Mouse (Mus musculus): Measurements from ENCODE around the gene Tlr5. TPM values are rescaled to one million over a fixed set of nuclear protein-coding genes. Genes with fewer than 3 reads are reported as not detected.

Gene Tlr5
- total and polyA plus RNA-seq, 3 experiments, result not detected

DNA sequence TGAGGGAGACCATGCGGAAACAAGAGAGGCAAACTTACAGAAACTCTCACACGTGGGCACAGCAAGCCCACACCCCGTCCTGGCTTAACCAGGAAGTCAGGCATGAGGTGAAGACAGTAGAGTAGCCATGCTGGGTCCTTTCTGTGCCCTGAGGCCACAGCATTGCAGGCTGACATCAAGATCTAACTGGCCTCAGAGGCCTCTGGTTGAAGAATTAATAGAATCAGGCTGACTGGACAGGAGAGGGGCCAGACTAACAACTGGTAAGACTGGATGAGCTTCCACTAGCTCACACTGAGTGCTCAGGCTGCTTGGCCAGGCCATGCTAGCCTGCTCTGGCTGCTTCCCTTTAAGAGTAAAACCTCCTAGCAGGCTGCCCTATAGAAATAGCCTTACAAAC is 45.5 kb upstream of the Tlr5 start:
- TF ChIP-seq CHD1 (IDR thresholded peaks at IDR 0.05; ENCODE audit: low read depth, low read length) (no peak), EP300 (IDR thresholded peaks at IDR 0.05; ENCODE audit: low read depth in 1 of 2, low read length in 2 of 2) (no peak), RCOR1 (IDR thresholded peaks at IDR 0.05; ENCODE audit: low read depth, low read length) (no peak), MAFK (IDR thresholded peaks at IDR 0.05; ENCODE audit: borderline replicate concordance, low read depth, low read length) (no peak), MYC (IDR thresholded peaks at IDR 0.05; ENCODE audit: low read depth, low read length) (no peak), GATA1 (IDR thresholded peaks at IDR 0.05; ENCODE audit: low read depth, low read length) (no peak), NELFE (IDR thresholded peaks at IDR 0.05; ENCODE audit: low read depth, low read length) (no peak), POLR2A (IDR thresholded peaks at IDR 0.05; ENCODE audit: control insufficient read depth in 1 of 2, insufficient read depth in 1 of 2, low read depth in 1 of 2, low read length in 2 of 2, poor library complexity in 1 of 2) (no peak), ETS1 (IDR thresholded peaks at IDR 0.05; ENCODE audit: low read depth, low read length) (no peak), JUND (IDR thresholded peaks at IDR 0.05; ENCODE audit: low read depth, low read length) (no peak)
- Histone ChIP-seq H3K27me3 (ENCODE audit: control insufficient read depth in 1 of 2, insufficient read depth in 2 of 2, low read length in 2 of 2) (no peaks in the 10 kb centered on the region), H3K4me1 (ENCODE audit: control insufficient read depth in 1 of 2, insufficient read depth in 2 of 2, low read length in 2 of 2) (peaks cover 0 to 7% of the 10 kb centered on the region in 2 experiments; a peak in 2 of 4 replicates), H3K36me3 (ENCODE audit: control insufficient read depth in 1 of 2, insufficient read depth in 2 of 2, low read length in 2 of 2) (peaks cover 0 to 4% of the 10 kb centered on the region in 2 experiments; a peak in 2 of 4 replicates), H3K27ac (ENCODE audit: control insufficient read depth, low read depth, low read length) (no peak overlapping the region), H3K79me2 (ENCODE audit: control insufficient read depth, insufficient read depth, low read length, poor library complexity) (no peaks in the 10 kb centered on the region), H3K9me3 (replicated peaks; ENCODE audit: insufficient read depth, low read length) (no peaks in the 10 kb centered on the region), H3K9ac (ENCODE audit: control insufficient read depth, low read depth, low read length, poor library complexity, severe bottlenecking) (no peak overlapping the region; the same call in 1 of the 2 replicates), H3K4me3 (ENCODE audit: control insufficient read depth in 1 of 2, insufficient read depth in 1 of 2, low read depth in 2 of 2, low read length in 2 of 2) (no peak overlapping the region)
- no peak for DNase-seq (ENCODE audit: low read depth, low spot score)

DNA sequence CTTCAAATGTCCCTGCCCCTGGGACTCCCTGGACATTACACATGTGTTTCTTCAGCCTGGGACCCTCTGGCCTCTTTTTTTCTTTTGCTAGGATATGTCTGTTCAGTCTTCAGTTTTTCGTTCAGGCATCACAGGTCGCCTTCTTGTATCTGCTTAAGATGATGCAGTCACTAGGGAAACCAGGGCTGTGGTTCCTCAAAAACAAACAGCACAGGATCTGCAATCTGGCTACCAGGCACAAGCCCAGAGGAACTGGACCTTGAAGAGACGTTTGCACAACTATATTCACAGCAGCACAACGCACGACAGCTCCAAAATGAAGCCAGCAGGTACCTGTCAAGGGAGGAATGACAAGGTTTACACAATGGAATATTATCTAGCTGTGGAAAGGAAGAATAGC is 45.0 kb upstream of the Tlr5 start:
- no peak for TF ChIP-seq ZNF384 (IDR thresholded peaks at IDR 0.05; ENCODE audit: low read depth, low read length)
- TF ChIP-seq NRF1 (IDR thresholded peaks at IDR 0.05; ENCODE audit: insufficient read depth, low read depth, low read length, poor library complexity, severe bottlenecking), result no peak
- no peak for TF ChIP-seq ZKSCAN1 (IDR thresholded peaks at IDR 0.05; ENCODE audit: low read depth, low read length)
- TF ChIP-seq USF2 (IDR thresholded peaks at IDR 0.05; ENCODE audit: borderline replicate concordance in 1 of 2, insufficient read depth in 1 of 2, low read depth in 1 of 2, low read length in 2 of 2), result no peak
- TF ChIP-seq EP300 (IDR thresholded peaks at IDR 0.05; ENCODE audit: low read depth in 1 of 2, low read length in 2 of 2), result no peak
- TF ChIP-seq ZMIZ1 (IDR thresholded peaks at IDR 0.05; ENCODE audit: low read depth, low read length), result no peak
- no peak for TF ChIP-seq MXI1 (IDR thresholded peaks at IDR 0.05; ENCODE audit: low read depth, low read length)
- TF ChIP-seq MYC (IDR thresholded peaks at IDR 0.05; ENCODE audit: low read depth, low read length), result no peak
- no peak for TF ChIP-seq POLR2AphosphoS2 (IDR thresholded peaks at IDR 0.05; ENCODE audit: low read length)
- no peak for TF ChIP-seq HCFC1 (IDR thresholded peaks at IDR 0.05; ENCODE audit: low read depth, low read length)
- no peak for TF ChIP-seq ETS1 (IDR thresholded peaks at IDR 0.05; ENCODE audit: low read depth, low read length)
- TF ChIP-seq CTCF (IDR thresholded peaks at IDR 0.05 in 2 of 3, conservative IDR thresholded peaks at IDR 0.05 in 1 of 3; ENCODE audit: control insufficient read depth in 1 of 3, insufficient read depth in 1 of 3, low read depth in 2 of 3, low read length in 3 of 3, poor library complexity in 1 of 3, severe bottlenecking in 1 of 3), result no peak
- no peak for TF ChIP-seq UBTF (IDR thresholded peaks at IDR 0.05; ENCODE audit: borderline replicate concordance, insufficient read depth, low read depth, low read length)
- TF ChIP-seq TCF12 (IDR thresholded peaks at IDR 0.05; ENCODE audit: low read depth, low read length), result no peak
- TF ChIP-seq RCOR1 (IDR thresholded peaks at IDR 0.05; ENCODE audit: low read depth, low read length), result no peak
- Histone ChIP-seq H3K9me3 (replicated peaks; ENCODE audit: insufficient read depth, low read length) (no peaks in the 10 kb centered on the region), H3K79me2 (ENCODE audit: control insufficient read depth, insufficient read depth, low read length, poor library complexity) (no peaks in the 10 kb centered on the region), H3K27me3 (ENCODE audit: control insufficient read depth in 1 of 2, insufficient read depth in 2 of 2, low read length in 2 of 2) (no peaks in the 10 kb centered on the region), H3K36me3 (ENCODE audit: control insufficient read depth in 1 of 2, insufficient read depth in 2 of 2, low read length in 2 of 2) (peaks cover 0 to 4% of the 10 kb centered on the region in 2 experiments; a peak in 2 of 4 replicates), H3K4me1 (ENCODE audit: control insufficient read depth in 1 of 2, insufficient read depth in 2 of 2, low read length in 2 of 2) (peaks cover 0 to 7% of the 10 kb centered on the region in 2 experiments; a peak in 2 of 4 replicates), H3K9ac (ENCODE audit: control insufficient read depth, low read depth, low read length, poor library complexity, severe bottlenecking) (no peak overlapping the region), H3K4me3 (ENCODE audit: control insufficient read depth in 1 of 2, insufficient read depth in 1 of 2, low read depth in 2 of 2, low read length in 2 of 2) (no peak overlapping the region), H3K27ac (ENCODE audit: control insufficient read depth, low read depth, low read length) (no peak overlapping the region)
- DNase-seq (ENCODE audit: low read depth, low spot score), result no peak

Data from MEL (cell line).